Mouse (Mus musculus) limb, embryonic 14.5 days (tissue): ENCODE data around the gene Osm. TPM values are rescaled to one million over a fixed set of nuclear protein-coding genes. Genes with fewer than 3 reads are reported as not detected.
A peak's percentile ranks its signal among the peaks of the same experiment; 100 is the strongest.

ENCODE experiments used
- ATAC-seq: fragments of 200-750 bp; cut with Nextera tagmentation; 2 replicates; pipeline ENCODE4 v1.8.0; 2017; ENCODE audit warnings: low read depth, moderate number of reproducible peaks, moderate TSS enrichment; ENCODE audit not compliant: low FRiP score
- DNase-seq: peaks from one replicate; pipeline ENCODE4 v3.0.0-alpha.2; 2015; ENCODE audit warnings: low spot score
- H3K27ac ChIP-seq: fragments of 300-500 bp; sonication (generic); replicated peaks from 2 replicates; pipeline ENCODE4 v1.5.1; 2014; ENCODE audit warnings: low read depth, mild to moderate bottlenecking, low read length, moderate library complexity, mixed read lengths
- H3K27me3 ChIP-seq: fragments of 300-500 bp; sonication (generic); 2 replicates; pipeline ENCODE4 v1.6.1; 2014; ENCODE audit warnings: low read length, mixed read lengths; ENCODE audit not compliant: control insufficient read depth, insufficient read depth
- H3K36me3 ChIP-seq: fragments of 300-500 bp; sonication (generic); 2 replicates; pipeline ENCODE4 v1.6.1; 2014; ENCODE audit warnings: mild to moderate bottlenecking, low read length, moderate library complexity, mixed read lengths; ENCODE audit not compliant: control insufficient read depth, insufficient read depth
- H3K4me1 ChIP-seq: fragments of 300-500 bp; sonication (generic); 2 replicates; pipeline ENCODE4 v1.6.1; 2014; ENCODE audit warnings: antibody characterized with exemption, low read length, mixed read lengths; ENCODE audit not compliant: control insufficient read depth, insufficient read depth
- H3K4me2 ChIP-seq: fragments of 300-500 bp; sonication (generic); replicated peaks from 2 replicates; pipeline ENCODE4 v1.6.1; 2014; ENCODE audit warnings: low read depth, mild to moderate bottlenecking, low read length, moderate library complexity; ENCODE audit not compliant: severe bottlenecking
- H3K4me3 ChIP-seq: fragments of 300-500 bp; sonication (generic); replicated peaks from 2 replicates; pipeline ENCODE4 v1.5.1; 2014; ENCODE audit warnings: low read length
- H3K9ac ChIP-seq: fragments of 300-500 bp; sonication (generic); 2 replicates; pipeline ENCODE4 v1.6.1; 2014; ENCODE audit warnings: mild to moderate bottlenecking, low read depth, low read length, moderate library complexity; ENCODE audit not compliant: severe bottlenecking
- H3K9me3 ChIP-seq: fragments of 300-500 bp; sonication (generic); 2 replicates; pipeline ENCODE4 v1.6.1; 2016; ENCODE audit warnings: low read length; ENCODE audit not compliant: control insufficient read depth
- POLR2A ChIP-seq: fragments of 200-500 bp; IDR thresholded peaks from 2 replicates; pipeline ENCODE4 v1.8.0; 2012; ENCODE audit warnings: inconsistent platforms, mild to moderate bottlenecking, moderate library complexity, borderline replicate concordance; ENCODE audit not compliant: insufficient read depth, insufficient read length; ENCODE audit errors: extremely low read depth
- WGBS: fragments of 180-500 bp; shearing (Covaris S2); extraction: QIAGEN DNeasy Blood & Tissue Kit; methylation state at CpG from one replicate; pipeline ENCODE4 v1.1.7; 2014; 5-methylcytosine and 5-hydroxymethylcytosine counted together
- polyA plus RNA-seq, 2 experiments: library from polyadenylated mRNA; depleted of rRNA in 1 of 2; stranded (reverse) in 1 of 2; unstranded in 1 of 2; fragments of >200 nt; fragmentation: Nextera tagmentation in 1 of 2; extraction: Ambion mirVana in 1 of 2; gene quantifications; 2 replicates each; pipeline versions ENCODE4 v1.2.1 to v1.2.3; 2012 to 2014

Gene Osm
- polyA plus RNA-seq, 2 experiments, result 0.18 to 0.26 TPM

DNA sequence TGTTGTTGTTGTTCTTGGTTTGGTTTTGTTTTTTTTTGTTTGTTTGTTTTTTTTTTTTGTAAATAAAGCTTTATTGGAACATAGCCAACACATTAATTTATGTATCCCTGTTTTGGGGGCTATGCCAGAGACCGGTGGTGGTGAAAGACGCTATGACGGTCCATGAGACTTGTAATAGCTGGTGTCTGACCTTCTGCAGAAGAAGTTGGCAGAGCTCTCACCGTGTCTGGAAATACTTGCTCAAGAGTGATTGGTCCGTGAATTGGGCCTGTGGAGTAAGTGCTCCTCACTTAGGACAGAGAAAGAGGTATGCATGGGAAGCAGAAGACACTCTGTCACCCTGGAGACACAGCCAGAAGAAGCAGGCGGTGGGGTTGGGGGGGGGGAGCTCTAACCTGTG, 45.6 kb downstream of the Osm start:
- no peak overlapping the region for H3K9ac ChIP-seq
- DNase-seq, result no peak
- H3K9me3 ChIP-seq, result no peaks in the 10 kb centered on the region
- H3K27ac ChIP-seq, result no peak overlapping the region
- peaks cover 1% of the 10 kb centered on the region; the same call in 1 of the 2 replicates for H3K4me1 ChIP-seq
- ATAC-seq, result no peak
- H3K36me3 ChIP-seq, result no peaks in the 10 kb centered on the region
- H3K4me2 ChIP-seq, result no peak overlapping the region
- no peak for TF ChIP-seq POLR2A
- WGBS, result 64% methylated on average over 6 of the region's 6 CpGs
- no peaks in the 10 kb centered on the region for H3K27me3 ChIP-seq
- no peak overlapping the region for H3K4me3 ChIP-seq

GRCm38 (mm10) chr11:4283627-4284026, 47.4 kb downstream of the Osm start:
- TF ChIP-seq POLR2A, result no peak
- H3K4me1 ChIP-seq, result no peaks in the 10 kb centered on the region
- no peaks in the 10 kb centered on the region for H3K9me3 ChIP-seq
- H3K4me3 ChIP-seq, result no peak overlapping the region
- no peaks in the 10 kb centered on the region for H3K27me3 ChIP-seq
- H3K27ac ChIP-seq, result no peak overlapping the region
- DNase-seq (no peak), ATAC-seq (peak; percentile 58; the same call in 1 of the 2 replicates)
- WGBS, result 11% methylated on average over 4 of the region's 4 CpGs
- no peak overlapping the region for H3K4me2 ChIP-seq
- H3K36me3 ChIP-seq, result no peaks in the 10 kb centered on the region
- no peak overlapping the region for H3K9ac ChIP-seq

- Histone ChIP-seq H3K4me1 (no peaks in the 10 kb centered on the region), H3K4me2 (no peak overlapping the region), H3K36me3 (no peaks in the 10 kb centered on the region), H3K9me3 (no peaks in the 10 kb centered on the region), H3K4me3 (no peak overlapping the region), H3K27me3 (no peaks in the 10 kb centered on the region), H3K27ac (no peak overlapping the region), H3K9ac (no peak overlapping the region)
- no peak for TF ChIP-seq POLR2A
- WGBS, result 68% methylated on average over 3 of the region's 3 CpGs
- no peak for DNase-seq
- ATAC-seq, result no peak
These were observed 53.1 kb downstream of the Osm start for GRCm38 (mm10) chr11:4289280-4289679.

Other genes with a start within 250 kb of the Osm start
- gene Sec14l4, start 205.0 kb upstream of the Osm start, polyA plus RNA-seq (2012; rRNA removed), result 0.11 and 0.13 TPM in 2 replicates
- 0.14 and 0.32 TPM in 2 replicates for gene Sec14l4, start 205.0 kb upstream of the Osm start, polyA plus RNA-seq (2014; fragmentation: Nextera tagmentation; extraction: Ambion mirVana)
- not detected in 2 replicates for gene Sec14l3, start 171.6 kb upstream of the Osm start, polyA plus RNA-seq (2012; rRNA removed)
- gene Sec14l3, start 171.6 kb upstream of the Osm start, polyA plus RNA-seq (2014; fragmentation: Nextera tagmentation; extraction: Ambion mirVana), result not detected in 2 replicates
- gene Mtfp1, start 141.0 kb upstream of the Osm start, polyA plus RNA-seq (2012; rRNA removed), result 4.7 and 5.9 TPM in 2 replicates
- 5.3 and 5.9 TPM in 2 replicates for gene Mtfp1, start 141.0 kb upstream of the Osm start, polyA plus RNA-seq (2014; fragmentation: Nextera tagmentation; extraction: Ambion mirVana)
- 5.1 and 5.8 TPM in 2 replicates for gene Sec14l2, start 113.0 kb upstream of the Osm start, polyA plus RNA-seq (2012; rRNA removed)
- gene Sec14l2, start 113.0 kb upstream of the Osm start, polyA plus RNA-seq (2014; fragmentation: Nextera tagmentation; extraction: Ambion mirVana), result 1.4 and 1.7 TPM in 2 replicates
- gene Rnf215, start 101.2 kb upstream of the Osm start, polyA plus RNA-seq (2012; rRNA removed), result 57.1 and 62.6 TPM in 2 replicates
- 40.7 and 49.8 TPM in 2 replicates for gene Rnf215, start 101.2 kb upstream of the Osm start, polyA plus RNA-seq (2014; fragmentation: Nextera tagmentation; extraction: Ambion mirVana)
- 26.1 and 28.4 TPM in 2 replicates for gene Ccdc157, start 76.1 kb upstream of the Osm start, polyA plus RNA-seq (2012; rRNA removed)
- gene Ccdc157, start 76.1 kb upstream of the Osm start, polyA plus RNA-seq (2014; fragmentation: Nextera tagmentation; extraction: Ambion mirVana), result 6.6 and 7.6 TPM in 2 replicates
- gene Sf3a1, start 76.1 kb upstream of the Osm start, polyA plus RNA-seq (2012; rRNA removed), result 67.5 and 73.4 TPM in 2 replicates
- gene Sf3a1, start 76.1 kb upstream of the Osm start, polyA plus RNA-seq (2014; fragmentation: Nextera tagmentation; extraction: Ambion mirVana), result 54.7 and 62.2 TPM in 2 replicates
- 66.3 and 79.5 TPM in 2 replicates for gene Tbc1d10a, start 49.6 kb upstream of the Osm start, polyA plus RNA-seq (2012; rRNA removed)
- 37.6 and 38.8 TPM in 2 replicates for gene Tbc1d10a, start 49.6 kb upstream of the Osm start, polyA plus RNA-seq (2014; fragmentation: Nextera tagmentation; extraction: Ambion mirVana)
- 10.6 and 12.4 TPM in 2 replicates for gene Castor1, start 18.2 kb upstream of the Osm start, polyA plus RNA-seq (2012; rRNA removed)
- gene Castor1, start 18.2 kb upstream of the Osm start, polyA plus RNA-seq (2014; fragmentation: Nextera tagmentation; extraction: Ambion mirVana), result 10.3 and 13.9 TPM in 2 replicates
- gene Lif, start 21.1 kb downstream of the Osm start, polyA plus RNA-seq (2012; rRNA removed), result 0.89 and 1.4 TPM in 2 replicates
- 0.26 and 0.50 TPM in 2 replicates for gene Lif, start 21.1 kb downstream of the Osm start, polyA plus RNA-seq (2014; fragmentation: Nextera tagmentation; extraction: Ambion mirVana)
- gene Hormad2, start 204.7 kb downstream of the Osm start, polyA plus RNA-seq (2012; rRNA removed), result 0.25 and 0.45 TPM in 2 replicates
- 0.23 TPM in 1 of 2 replicates, not detected in the other for gene Hormad2, start 204.7 kb downstream of the Osm start, polyA plus RNA-seq (2014; fragmentation: Nextera tagmentation; extraction: Ambion mirVana)